Mouse (Mus musculus) MEL (cell line): ENCODE measurements around the gene Akt1. TPM values are rescaled to one million over a fixed set of nuclear protein-coding genes. Genes with fewer than 3 reads are reported as not detected.

Source experiments
- DNase-seq: peaks from one replicate; pipeline ENCODE4 v3.0.0; 2011; ENCODE audit warnings: low read depth, low spot score
- H3K27ac ChIP-seq: 2 replicates; pipeline ENCODE4 v1.5.1; 2012; ENCODE audit warnings: low read depth, mild to moderate bottlenecking, control low read depth, low read length, moderate library complexity; ENCODE audit not compliant: control insufficient read depth
- H3K27me3 ChIP-seq, 2 experiments: fragments of 150-350 bp in 1 of 2; sonication (generic) in 1 of 2; 2 replicates each; pipeline ENCODE4 v1.6.1; 2012; ENCODE audit warnings: low read length in 2 of 2, mild to moderate bottlenecking in 2 of 2, improper control_type of control experiment in 1 of 2, moderate library complexity in 1 of 2; ENCODE audit not compliant: insufficient read depth in 2 of 2, control insufficient read depth in 1 of 2
- H3K36me3 ChIP-seq, 2 experiments: 2 replicates each; pipeline ENCODE4 v1.6.1; 2012 to 2014; ENCODE audit warnings: low read length in 2 of 2, improper control_type of control experiment in 1 of 2, inconsistent platforms in 1 of 2, mild to moderate bottlenecking in 1 of 2; ENCODE audit not compliant: insufficient read depth in 2 of 2, control insufficient read depth in 1 of 2
- H3K4me1 ChIP-seq, 2 experiments: fragments of 150-350 bp in 1 of 2; sonication (generic) in 1 of 2; 2 replicates each; pipeline ENCODE4 v1.6.1; 2012; ENCODE audit warnings: low read length in 2 of 2, improper control_type of control experiment in 1 of 2, mild to moderate bottlenecking in 1 of 2; ENCODE audit not compliant: insufficient read depth in 2 of 2, control insufficient read depth in 1 of 2
- H3K4me3 ChIP-seq, 2 experiments: fragments of 150-350 bp in 1 of 2; sonication (generic) in 1 of 2; 2 replicates each; pipeline ENCODE4 v1.5.1; 2012; ENCODE audit warnings: low read depth in 2 of 2, low read length in 2 of 2, mild to moderate bottlenecking in 2 of 2, moderate library complexity in 2 of 2, control low read depth in 1 of 2, improper control_type of control experiment in 1 of 2; ENCODE audit not compliant: control insufficient read depth in 1 of 2, insufficient read depth in 1 of 2
- H3K79me2 ChIP-seq: 2 replicates; pipeline ENCODE4 v1.6.1; 2012; ENCODE audit warnings: mild to moderate bottlenecking, low read length, moderate library complexity; ENCODE audit not compliant: control insufficient read depth, poor library complexity, insufficient read depth
- H3K9ac ChIP-seq: 2 replicates; pipeline ENCODE4 v1.6.1; 2012; ENCODE audit warnings: low read depth, mild to moderate bottlenecking, control low read depth, low read length, moderate library complexity; ENCODE audit not compliant: control insufficient read depth, poor library complexity, severe bottlenecking
- H3K9me3 ChIP-seq: fragments of 150-350 bp; sonication (generic); replicated peaks from 2 replicates; pipeline ENCODE4 v1.6.1; 2012; ENCODE audit warnings: mild to moderate bottlenecking, low read length, improper control_type of control experiment, moderate library complexity; ENCODE audit not compliant: insufficient read depth
- BHLHE40 ChIP-seq: IDR thresholded peaks from 2 replicates; pipeline ENCODE4 v1.6.1; 2012; ENCODE audit warnings: low read depth, mild to moderate bottlenecking, inconsistent platforms, low read length, improper control_type of control experiment, borderline replicate concordance
- CHD1 ChIP-seq: IDR thresholded peaks from 2 replicates; pipeline ENCODE4 v1.6.1; 2012; ENCODE audit warnings: low read depth, mild to moderate bottlenecking, inconsistent platforms, low read length, improper control_type of control experiment
- E2F4 ChIP-seq: IDR thresholded peaks from 2 replicates; pipeline ENCODE4 v1.6.1; 2011; ENCODE audit warnings: low read depth, low read length, improper control_type of control experiment, borderline replicate concordance
- ELF1 ChIP-seq: IDR thresholded peaks from 2 replicates; pipeline ENCODE4 v1.6.1; 2014; ENCODE audit warnings: low read depth, mild to moderate bottlenecking, inconsistent platforms, low read length, improper control_type of control experiment, moderate library complexity
- EP300 ChIP-seq, 2 experiments: IDR thresholded peaks; 2 replicates each; pipeline ENCODE4 v1.6.1; 2011; ENCODE audit warnings: improper control_type of control experiment in 2 of 2, low read length in 2 of 2, low read depth in 1 of 2, mild to moderate bottlenecking in 1 of 2
- ETS1 ChIP-seq: IDR thresholded peaks from 2 replicates; pipeline ENCODE4 v1.6.1; 2012; ENCODE audit warnings: low read depth, mild to moderate bottlenecking, inconsistent platforms, low read length, improper control_type of control experiment, moderate library complexity
- GABPA ChIP-seq: IDR thresholded peaks from 2 replicates; pipeline ENCODE4 v1.6.1; 2012; ENCODE audit warnings: low read depth, mild to moderate bottlenecking, inconsistent platforms, low read length, improper control_type of control experiment, moderate library complexity
- GATA1 ChIP-seq: IDR thresholded peaks from 2 replicates; pipeline ENCODE4 v1.6.1; 2011; ENCODE audit warnings: low read depth, low read length, improper control_type of control experiment
- JUND ChIP-seq: IDR thresholded peaks from 2 replicates; pipeline ENCODE4 v1.6.1; 2011; ENCODE audit warnings: low read depth, mild to moderate bottlenecking, improper control_type of control experiment, low read length
- MAX ChIP-seq: IDR thresholded peaks from 2 replicates; pipeline ENCODE4 v1.6.1; 2011; ENCODE audit warnings: low read length, improper control_type of control experiment
- MAZ ChIP-seq: IDR thresholded peaks from 2 replicates; pipeline ENCODE4 v1.6.1; 2012; ENCODE audit warnings: low read depth, mild to moderate bottlenecking, inconsistent platforms, low read length, improper control_type of control experiment
- MEF2A ChIP-seq: IDR thresholded peaks from 2 replicates; pipeline ENCODE4 v1.6.1; 2014; ENCODE audit warnings: low read depth, mild to moderate bottlenecking, inconsistent platforms, low read length, improper control_type of control experiment; ENCODE audit not compliant: poor library complexity, insufficient replicate concordance, severe bottlenecking; ENCODE audit errors: extremely low read depth
- MYC ChIP-seq: IDR thresholded peaks from 2 replicates; pipeline ENCODE4 v1.6.1; 2011; ENCODE audit warnings: low read depth, mild to moderate bottlenecking, low read length, improper control_type of control experiment, moderate library complexity
- POLR2A ChIP-seq, 2 experiments: IDR thresholded peaks; 2 replicates each; pipeline ENCODE4 v1.6.1; 2011 to 2012; ENCODE audit warnings: low read length in 2 of 2, mild to moderate bottlenecking in 2 of 2, control low read depth in 1 of 2, improper control_type of control experiment in 1 of 2, low read depth in 1 of 2, moderate library complexity in 1 of 2; ENCODE audit not compliant: control insufficient read depth in 1 of 2, insufficient read depth in 1 of 2, poor library complexity in 1 of 2
- POLR2AphosphoS5 ChIP-seq: IDR thresholded peaks from 2 replicates; pipeline ENCODE4 v1.6.1; 2012; ENCODE audit warnings: low read depth, borderline replicate concordance, mild to moderate bottlenecking, inconsistent platforms, low read length, moderate library complexity, mixed read lengths
- RCOR1 ChIP-seq: IDR thresholded peaks from 2 replicates; pipeline ENCODE4 v1.6.1; 2012; ENCODE audit warnings: low read depth, mild to moderate bottlenecking, inconsistent platforms, low read length, improper control_type of control experiment
- SIN3A ChIP-seq: IDR thresholded peaks from 2 replicates; pipeline ENCODE4 v1.6.1; 2012; ENCODE audit warnings: low read length, improper control_type of control experiment, inconsistent platforms
- SMC3 ChIP-seq: IDR thresholded peaks from 2 replicates; pipeline ENCODE4 v1.6.1; 2011; ENCODE audit warnings: low read depth, low read length, improper control_type of control experiment
- TAL1 ChIP-seq: IDR thresholded peaks from 2 replicates; pipeline ENCODE4 v1.6.1; 2012; ENCODE audit warnings: mild to moderate bottlenecking, inconsistent platforms, low read length, moderate library complexity, mixed read lengths
- TCF12 ChIP-seq: IDR thresholded peaks from 2 replicates; pipeline ENCODE4 v1.6.1; 2014; ENCODE audit warnings: low read depth, mild to moderate bottlenecking, inconsistent platforms, low read length, improper control_type of control experiment, moderate library complexity
- UBTF ChIP-seq: IDR thresholded peaks from 2 replicates; pipeline ENCODE4 v1.6.1; 2012; ENCODE audit warnings: low read depth, mild to moderate bottlenecking, inconsistent platforms, low read length, improper control_type of control experiment, moderate library complexity, borderline replicate concordance; ENCODE audit not compliant: insufficient read depth
- USF2 ChIP-seq, 2 experiments: IDR thresholded peaks; 2 replicates each; pipeline ENCODE4 v1.6.1; 2011 to 2012; ENCODE audit warnings: improper control_type of control experiment in 2 of 2, low read length in 2 of 2, borderline replicate concordance in 1 of 2, inconsistent platforms in 1 of 2, low read depth in 1 of 2, mild to moderate bottlenecking in 1 of 2; ENCODE audit not compliant: insufficient read depth in 1 of 2
- ZC3H11A ChIP-seq: IDR thresholded peaks from 2 replicates; pipeline ENCODE4 v1.6.1; 2012; ENCODE audit warnings: low read depth, mild to moderate bottlenecking, inconsistent platforms, low read length, improper control_type of control experiment
- ZKSCAN1 ChIP-seq: IDR thresholded peaks from 2 replicates; pipeline ENCODE4 v1.6.1; 2012; ENCODE audit warnings: low read depth, mild to moderate bottlenecking, inconsistent platforms, low read length, improper control_type of control experiment, moderate library complexity
- ZMIZ1 ChIP-seq: IDR thresholded peaks from 2 replicates; pipeline ENCODE4 v1.6.1; 2012; ENCODE audit warnings: low read depth, mild to moderate bottlenecking, inconsistent platforms, low read length, improper control_type of control experiment, moderate library complexity
- polyA plus RNA-seq, 2 experiments: library from polyadenylated mRNA; stranded (reverse) in 1 of 2; unstranded in 1 of 2; fragments of >175 nt in 1 of 2; fragments of >200 nt in 1 of 2; gene quantifications; 2 replicates each; pipeline versions ENCODE4 v1.2.1 to v1.2.4; 2012; ENCODE audit warnings: low replicate concordance in 2 of 2, low read depth in 1 of 2; ENCODE audit not compliant: insufficient read length in 2 of 2, insufficient read depth in 1 of 2, missing spikeins in 1 of 2
- total RNA-seq: library from RNA; depleted of rRNA; stranded (reverse); fragments of 300-350 nt; gene quantifications from 2 replicates; pipeline ENCODE4 v1.2.3, GENCODE M21; 2012

Akt1 gene
- total and polyA plus RNA-seq, 3 experiments = 322 to 827 (median 764) TPM

DNA sequence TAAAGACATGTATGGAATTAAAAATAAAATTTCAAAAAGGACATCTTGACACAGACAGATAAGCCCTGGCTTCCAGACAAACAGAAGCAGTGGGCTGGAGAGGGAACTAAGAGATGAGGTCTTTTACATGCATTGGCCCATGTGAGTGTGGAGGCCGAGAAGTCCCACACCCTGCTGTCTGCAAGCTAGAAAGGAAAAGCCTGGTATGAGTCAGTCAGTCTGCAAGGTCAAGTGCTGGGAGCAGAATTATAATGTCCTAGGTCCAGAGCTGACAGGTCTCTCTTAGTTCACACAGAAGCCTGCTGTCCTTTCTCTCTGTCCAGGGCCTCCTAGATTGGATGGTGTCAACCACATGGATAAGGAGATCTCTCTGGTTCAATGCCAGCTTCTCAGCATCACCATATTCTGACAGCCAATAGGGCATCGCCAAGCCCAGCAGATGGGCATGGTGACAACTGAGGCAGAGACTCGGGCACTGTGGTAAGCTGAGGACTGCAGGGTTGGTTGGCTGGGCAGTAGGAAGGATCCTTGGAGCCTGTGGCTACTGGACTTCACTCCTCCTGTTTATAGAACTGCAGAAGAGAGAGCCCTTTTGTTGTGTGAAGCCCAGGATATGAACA is 22.2 kb upstream of the Akt1 start:
- H3K4me1 ChIP-seq = peaks cover 6 to 19% of the 10 kb centered on the region in 2 experiments; a peak in 3 of 4 replicates
- H3K9me3 ChIP-seq = no peaks in the 10 kb centered on the region
- peak; percentile 46 for DNase-seq
- no peak overlapping the region for H3K27ac ChIP-seq
- no peak overlapping the region for H3K9ac ChIP-seq
- peaks cover 0 to 15% of the 10 kb centered on the region in 2 experiments; a peak in 3 of 4 replicates for H3K36me3 ChIP-seq
- TF ChIP-seq GABPA (no peak), ZKSCAN1 (no peak), ELF1 (no peak), TAL1 (no peak), USF2 (IDR thresholded peaks at IDR 0.05; ENCODE audit: borderline replicate concordance in 1 of 2, insufficient read depth in 1 of 2, low read depth in 1 of 2, low read length in 2 of 2) (no peak), SMC3 (no peak), POLR2AphosphoS5 (no peak), TCF12 (no peak), ZMIZ1 (no peak), POLR2A (IDR thresholded peaks at IDR 0.05; ENCODE audit: control insufficient read depth in 1 of 2, insufficient read depth in 1 of 2, low read depth in 1 of 2, low read length in 2 of 2, poor library complexity in 1 of 2) (no peak), CHD1 (no peak), BHLHE40 (no peak), MEF2A (no peak), UBTF (no peak), MYC (no peak), MAZ (no peak), MAX (no peak), GATA1 (no peak), JUND (no peak)
- H3K4me3 ChIP-seq = no peak overlapping the region
- H3K27me3 ChIP-seq = no peaks in the 10 kb centered on the region
- peaks cover 15% of the 10 kb centered on the region for H3K79me2 ChIP-seq

DNA sequence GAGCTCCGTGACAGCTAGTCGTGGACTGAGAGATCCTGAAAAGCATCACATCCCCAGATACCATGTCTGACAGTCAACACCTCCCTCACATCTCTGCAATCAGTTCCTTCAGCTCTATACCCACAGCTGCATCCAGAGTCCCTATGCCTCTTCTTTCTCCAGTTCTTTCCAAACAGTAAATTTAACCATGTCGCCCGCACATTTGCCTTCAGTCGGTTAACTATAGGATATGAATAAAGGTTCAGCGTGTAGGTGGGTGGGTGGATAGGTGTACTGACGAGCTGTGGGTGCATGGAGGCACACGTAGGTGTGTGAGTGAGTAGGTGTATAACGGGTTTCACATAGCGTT is 19.4 kb upstream of the Akt1 start:
- Histone ChIP-seq H3K27me3 (no peaks in the 10 kb centered on the region), H3K4me3 (peak overlapping the region; percentile 54 to 66), H3K9me3 (no peaks in the 10 kb centered on the region), H3K4me1 (peaks cover 7 to 25% of the 10 kb centered on the region in 2 experiments), H3K9ac (peak overlapping the region; percentile 75), H3K36me3 (peaks cover 0 to 22% of the 10 kb centered on the region in 2 experiments; a peak in 3 of 4 replicates), H3K27ac (peak overlapping the region; percentile 58), H3K79me2 (peaks cover 15% of the 10 kb centered on the region)
- no peak for TF ChIP-seq USF2 (IDR thresholded peaks at IDR 0.05; ENCODE audit: borderline replicate concordance in 1 of 2, insufficient read depth in 1 of 2, low read depth in 1 of 2, low read length in 2 of 2)
- no peak for TF ChIP-seq JUND
- TF ChIP-seq ETS1 = no peak
- TF ChIP-seq GABPA = no peak
- no peak for TF ChIP-seq TCF12
- no peak for TF ChIP-seq ZC3H11A
- TF ChIP-seq SIN3A = no peak
- TF ChIP-seq UBTF = no peak
- no peak for TF ChIP-seq RCOR1
- no peak for TF ChIP-seq EP300 (IDR thresholded peaks at IDR 0.05; ENCODE audit: low read depth in 1 of 2, low read length in 2 of 2)
- TF ChIP-seq TAL1 = no peak
- no peak for TF ChIP-seq BHLHE40
- TF ChIP-seq E2F4 = no peak
- DNase-seq = no peak
